Mouse (Mus musculus) heart, embryonic 14.5 days (tissue): Measurements from ENCODE around the gene Zfp771. TPM values are rescaled to one million over a fixed set of nuclear protein-coding genes. Genes with fewer than 3 reads are reported as not detected.

ENCODE experiments used
- ATAC-seq: fragments of 200-750 bp; cut with Nextera tagmentation; 2 replicates; pipeline ENCODE4 v1.8.0; 2017; ENCODE audit warnings: low read depth, moderate TSS enrichment; ENCODE audit not compliant: insufficient number of reproducible peaks, insufficient read depth, low FRiP score
- H3K27ac ChIP-seq, 2 experiments: fragments of 200-500 bp in 1 of 2; fragments of 300-500 bp in 1 of 2; sonication (generic) in 1 of 2; replicated peaks in 1 of 2; 2 replicates each; pipeline ENCODE4 v1.5.1; 2012 to 2014; ENCODE audit warnings: low read depth in 2 of 2, low read length in 2 of 2, control low read depth in 1 of 2, mild to moderate bottlenecking in 1 of 2, mixed read lengths in 1 of 2; ENCODE audit not compliant: control insufficient read depth in 1 of 2, insufficient read depth in 1 of 2
- H3K27me3 ChIP-seq: fragments of 300-500 bp; sonication (generic); 2 replicates; pipeline ENCODE4 v1.6.1; 2014; ENCODE audit warnings: mild to moderate bottlenecking, low read length, control low read depth; ENCODE audit not compliant: control insufficient read depth, insufficient read depth
- H3K36me3 ChIP-seq: fragments of 300-500 bp; sonication (generic); 2 replicates; pipeline ENCODE4 v1.6.1; 2014; ENCODE audit warnings: mild to moderate bottlenecking, control low read depth, low read length, mixed read lengths; ENCODE audit not compliant: control insufficient read depth, insufficient read depth
- H3K4me1 ChIP-seq, 2 experiments: fragments of 200-500 bp in 1 of 2; fragments of 300-500 bp in 1 of 2; sonication (generic) in 1 of 2; 2 replicates each; pipeline ENCODE4 v1.6.1; 2012 to 2014; ENCODE audit warnings: low read length in 2 of 2, control low read depth in 1 of 2, mixed read lengths in 1 of 2; ENCODE audit not compliant: control insufficient read depth in 2 of 2, insufficient read depth in 2 of 2
- H3K4me2 ChIP-seq: fragments of 300-500 bp; sonication (generic); 2 replicates; pipeline ENCODE4 v1.6.1; 2014; ENCODE audit warnings: mild to moderate bottlenecking, low read length
- H3K4me3 ChIP-seq, 2 experiments: fragments of 200-500 bp in 1 of 2; fragments of 300-500 bp in 1 of 2; sonication (generic) in 1 of 2; 2 replicates each; pipeline ENCODE4 v1.5.1; 2012 to 2014; ENCODE audit warnings: low read length in 2 of 2, mild to moderate bottlenecking in 2 of 2, control low read depth in 1 of 2, low read depth in 1 of 2, moderate library complexity in 1 of 2; ENCODE audit not compliant: control insufficient read depth in 1 of 2, insufficient read depth in 1 of 2
- H3K9ac ChIP-seq: fragments of 300-500 bp; sonication (generic); 2 replicates; pipeline ENCODE4 v1.6.1; 2014; ENCODE audit warnings: mild to moderate bottlenecking, low read length
- H3K9me3 ChIP-seq: fragments of 300-500 bp; sonication (generic); 2 replicates; pipeline ENCODE4 v1.6.1; 2016; ENCODE audit warnings: low read length, control low read depth; ENCODE audit not compliant: control insufficient read depth
- WGBS: fragments of 180-500 bp; shearing (Covaris S2); extraction: QIAGEN DNeasy Blood & Tissue Kit; methylation state at CpG from one replicate; pipeline ENCODE4 v1.1.7; 2014; 5-methylcytosine and 5-hydroxymethylcytosine counted together
- polyA plus RNA-seq: library from polyadenylated mRNA; unstranded; fragments of >200 nt; fragmentation: Nextera tagmentation; extraction: Ambion mirVana; gene quantifications from 2 replicates; pipeline ENCODE4 v1.2.1, GENCODE M21; 2014

Gene Zfp771
- polyA plus RNA-seq, 1 experiment from 2014 or later: 31.4 TPM

GRCm38 (mm10) chr7:127281114-127281513 is 37.0 kb downstream of the Zfp771 start:
- Histone ChIP-seq H3K27me3 (no peaks in the 10 kb centered on the region), H3K27ac (no peak overlapping the region; a peak in 1 of 4 replicates), H3K4me3 (no peak overlapping the region), H3K4me1 (no peaks in the 10 kb centered on the region; a peak in 1 of 4 replicates), H3K4me2 (no peak overlapping the region), H3K36me3 (no peaks in the 10 kb centered on the region), H3K9ac (no peak overlapping the region), H3K9me3 (no peaks in the 10 kb centered on the region)
- 36% methylated on average over 4 of the region's 4 CpGs for WGBS
- ATAC-seq: no peak

- 59% methylated on average over 2 of the region's 2 CpGs for WGBS
- H3K9ac ChIP-seq: no peak overlapping the region
- no peak overlapping the region for H3K4me3 ChIP-seq
- no peak for ATAC-seq
- H3K4me1 ChIP-seq: no peaks in the 10 kb centered on the region; a peak in 1 of 4 replicates
- no peak overlapping the region for H3K4me2 ChIP-seq
- no peak overlapping the region for H3K27ac ChIP-seq
- H3K36me3 ChIP-seq: no peaks in the 10 kb centered on the region
- H3K9me3 ChIP-seq: 0 out of 2 replicates have a peak, but pooled peaks cover 6% of the 10 kb centered on the region
- no peaks in the 10 kb centered on the region for H3K27me3 ChIP-seq
Measured at GRCm38 (mm10) chr7:127282190-127282589, 38.1 kb downstream of the Zfp771 start.

GRCm38 (mm10) chr7:127285154-127285553 is 41.1 kb downstream of the Zfp771 start:
- H3K36me3 ChIP-seq: no peaks in the 10 kb centered on the region
- H3K27me3 ChIP-seq: no peaks in the 10 kb centered on the region
- H3K4me2 ChIP-seq: no peak overlapping the region
- H3K4me3 ChIP-seq: no peak overlapping the region
- no peak overlapping the region for H3K27ac ChIP-seq
- peaks cover 18% of the 10 kb centered on the region for H3K9me3 ChIP-seq
- WGBS: 37% methylated on average over 8 of the region's 10 CpGs
- no peak overlapping the region for H3K9ac ChIP-seq
- H3K4me1 ChIP-seq: no peaks in the 10 kb centered on the region; a peak in 1 of 4 replicates
- no peak for ATAC-seq

- Histone ChIP-seq H3K4me3 (no peak overlapping the region), H3K9ac (no peak overlapping the region), H3K9me3 (peaks cover 18% of the 10 kb centered on the region), H3K36me3 (no peaks in the 10 kb centered on the region), H3K27me3 (no peaks in the 10 kb centered on the region), H3K4me2 (no peak overlapping the region), H3K4me1 (no peaks in the 10 kb centered on the region), H3K27ac (no peak overlapping the region)
- WGBS: 56% methylated on average over 1 of the region's 1 CpGs
- no peak for ATAC-seq
Measured at GRCm38 (mm10) chr7:127287940-127288339, 43.9 kb downstream of the Zfp771 start.

- peaks cover 18% of the 10 kb centered on the region for H3K9me3 ChIP-seq
- no peaks in the 10 kb centered on the region for H3K36me3 ChIP-seq
- H3K4me1 ChIP-seq: no peaks in the 10 kb centered on the region
- no peak overlapping the region for H3K27ac ChIP-seq
- H3K27me3 ChIP-seq: no peaks in the 10 kb centered on the region
- 77% methylated on average over 2 of the region's 2 CpGs for WGBS
- no peak for ATAC-seq
- H3K9ac ChIP-seq: no peak overlapping the region
- H3K4me2 ChIP-seq: no peak overlapping the region
- no peak overlapping the region for H3K4me3 ChIP-seq
Measured at GRCm38 (mm10) chr7:127289306-127289705, 45.2 kb downstream of the Zfp771 start.

GRCm38 (mm10) chr7:127290142-127290541 is 46.1 kb downstream of the Zfp771 start:
- no peak overlapping the region for H3K27ac ChIP-seq
- no peaks in the 10 kb centered on the region for H3K36me3 ChIP-seq
- no peak overlapping the region for H3K4me3 ChIP-seq
- no peak overlapping the region for H3K9ac ChIP-seq
- ATAC-seq: no peak
- no peaks in the 10 kb centered on the region for H3K27me3 ChIP-seq
- H3K4me1 ChIP-seq: no peaks in the 10 kb centered on the region
- H3K9me3 ChIP-seq: peaks cover 18% of the 10 kb centered on the region
- WGBS: 69% methylated on average over 8 of the region's 8 CpGs
- H3K4me2 ChIP-seq: no peak overlapping the region

- peaks cover 6 to 11% of the 10 kb centered on the region in 2 experiments; a peak in 3 of 4 replicates for H3K4me1 ChIP-seq
- no peaks in the 10 kb centered on the region for H3K27me3 ChIP-seq
- H3K4me2 ChIP-seq: no peak within 1 kb of the TSS
- no peak within 1 kb of the TSS for H3K9ac ChIP-seq
- no peak for ATAC-seq
- 65% methylated on average over 11 of the region's 11 CpGs for WGBS
- no peaks in the 10 kb centered on the region for H3K36me3 ChIP-seq
- H3K4me3 ChIP-seq: no peak within 1 kb of the TSS
- H3K27ac ChIP-seq: no peak within 1 kb of the TSS
- no peaks in the 10 kb centered on the region for H3K9me3 ChIP-seq
Measured at GRCm38 (mm10) chr7:127296098-127296497, 52.0 kb downstream of the Zfp771 start, which contains the start of gene Itgal. TSS of gene Itgal (plus strand) at chr7:127296260.
